Mouse (Mus musculus): ENCODE results near the gene B230217C12Rik.
A peak's percentile ranks its signal among the peaks of the same experiment; 100 is the strongest.
"Not testable (repeated sequence)": the region's sequence is repeated elsewhere in the genome, so short reads cannot be mapped to it uniquely, and the experiment has no call there.

The B230217C12Rik gene

GRCm38 (mm10) chr11:97867591-97867990 lies 27.0 kb downstream of the B230217C12Rik start:
- no peak for DNase-seq (ENCODE audit: low spot score in 2 of 2)

GRCm38 (mm10) chr11:97872378-97872777 lies 31.8 kb downstream of the B230217C12Rik start:
- DNase-seq (ENCODE audit: low spot score in 2 of 2): not testable (repeated sequence)

GRCm38 (mm10) chr11:97874396-97874795 lies 33.8 kb downstream of the B230217C12Rik start:
- DNase-seq (ENCODE audit: low spot score in 2 of 2): no peak

GRCm38 (mm10) chr11:97877341-97877740 lies 36.8 kb downstream of the B230217C12Rik start:
- DNase-seq (ENCODE audit: low spot score in 2 of 2): no peak

- DNase-seq (ENCODE audit: low spot score in 2 of 2): no peak
Observed at GRCm38 (mm10) chr11:97880362-97880761, 39.8 kb downstream of the B230217C12Rik start.

- DNase-seq (ENCODE audit: low spot score in 2 of 2): peak; percentile 81 to 86
Observed at GRCm38 (mm10) chr11:97883542-97883917, 43.0 kb downstream of the B230217C12Rik start.

- peak; percentile 95 to 97 for DNase-seq (ENCODE audit: low spot score in 2 of 2)
Observed at GRCm38 (mm10) chr11:97883918-97884600, 43.5 kb downstream of the B230217C12Rik start, which contains the start of gene Fbxo47. Gene Fbxo47, minus strand, starts transcription at chr11:97884154.

- no peak for DNase-seq (ENCODE audit: low spot score in 2 of 2)
Observed at GRCm38 (mm10) chr11:97884601-97885185, 44.1 kb downstream of the B230217C12Rik start.

- DNase-seq (ENCODE audit: low spot score in 2 of 2): no peak
Observed at GRCm38 (mm10) chr11:97885296-97885915, 44.8 kb downstream of the B230217C12Rik start.

GRCm38 (mm10) chr11:97891821-97892220 lies 51.2 kb downstream of the B230217C12Rik start:
- DNase-seq (ENCODE audit: low spot score in 2 of 2): no peak
